Mouse (Mus musculus): ENCODE results near the gene Kdm6a.

The Kdm6a gene

GRCm38 (mm10) chrX:18162192-18162857 lies at the start of gene Kdm6a:
Gene Kdm6a, plus strand, starts transcription at chrX:18162575.
- peak; percentile 95 for DNase-seq (ENCODE audit: low read depth, low spot score)

- no peak for DNase-seq (ENCODE audit: low read depth, low spot score)
Observed at GRCm38 (mm10) chrX:18145557-18145956, 16.8 kb upstream of the Kdm6a start, which contains the start of gene Dusp21. Gene Dusp21, plus strand, starts transcription at chrX:18145857.

GRCm38 (mm10) chrX:18160734-18161442 lies 1.5 kb upstream of the Kdm6a start:
- DNase-seq (ENCODE audit: low read depth, low spot score), result no peak

GRCm38 (mm10) chrX:18161796-18162191 lies 581 bp upstream of the Kdm6a start:
- DNase-seq (ENCODE audit: low read depth, low spot score), result no peak

GRCm38 (mm10) chrX:18162861-18163731 lies 721 bp downstream of the Kdm6a start:
- DNase-seq (ENCODE audit: low read depth, low spot score), result peak; percentile 56

- peak; percentile 77 for DNase-seq (ENCODE audit: low read depth, low spot score)
Observed at GRCm38 (mm10) chrX:18163917-18164624, 1.7 kb downstream of the Kdm6a start.

- DNase-seq (ENCODE audit: low read depth, low spot score), result peak; percentile 13
Observed at GRCm38 (mm10) chrX:18165121-18165520, 2.7 kb downstream of the Kdm6a start.

GRCm38 (mm10) chrX:18166961-18167360 lies 4.6 kb downstream of the Kdm6a start:
- DNase-seq (ENCODE audit: low read depth, low spot score), result no peak

GRCm38 (mm10) chrX:18168940-18169339 lies 6.6 kb downstream of the Kdm6a start:
- DNase-seq (ENCODE audit: low read depth, low spot score), result peak; percentile 40

- no peak for DNase-seq (ENCODE audit: low read depth, low spot score)
Observed at GRCm38 (mm10) chrX:18174831-18175230, 12.5 kb downstream of the Kdm6a start.

- no peak for DNase-seq (ENCODE audit: low read depth, low spot score)
Observed at GRCm38 (mm10) chrX:18177803-18178202, 15.4 kb downstream of the Kdm6a start.

- DNase-seq (ENCODE audit: low read depth, low spot score), result no peak
Observed at GRCm38 (mm10) chrX:18179492-18179891, 17.1 kb downstream of the Kdm6a start.

- DNase-seq (ENCODE audit: low read depth, low spot score), result peak; percentile 50
Observed at GRCm38 (mm10) chrX:18187203-18187602, 24.8 kb downstream of the Kdm6a start.

- DNase-seq (ENCODE audit: low read depth, low spot score), result no peak
Observed at GRCm38 (mm10) chrX:18188293-18188692, 25.9 kb downstream of the Kdm6a start.

- peak; percentile 33 for DNase-seq (ENCODE audit: low read depth, low spot score)
Observed at GRCm38 (mm10) chrX:18239572-18239971, 77.2 kb downstream of the Kdm6a start.

GRCm38 (mm10) chrX:18250621-18251020 lies 88.2 kb downstream of the Kdm6a start:
- DNase-seq (ENCODE audit: low read depth, low spot score), result no peak

- peak; percentile 50 for DNase-seq (ENCODE audit: low read depth, low spot score)
Observed at GRCm38 (mm10) chrX:18254767-18255166, 92.4 kb downstream of the Kdm6a start.

- no peak for DNase-seq (ENCODE audit: low read depth, low spot score)
Observed at GRCm38 (mm10) chrX:18258238-18258809, 95.9 kb downstream of the Kdm6a start.

GRCm38 (mm10) chrX:18278561-18278960 lies 116.2 kb downstream of the Kdm6a start:
- DNase-seq (ENCODE audit: low read depth, low spot score), result no peak

- DNase-seq (ENCODE audit: low read depth, low spot score), result no peak
Observed at GRCm38 (mm10) chrX:18280134-18280533, 117.8 kb downstream of the Kdm6a start.

Data from A20 (cell line).